Mouse (Mus musculus): Measurements from ENCODE around the gene Dlx1.

DNA sequence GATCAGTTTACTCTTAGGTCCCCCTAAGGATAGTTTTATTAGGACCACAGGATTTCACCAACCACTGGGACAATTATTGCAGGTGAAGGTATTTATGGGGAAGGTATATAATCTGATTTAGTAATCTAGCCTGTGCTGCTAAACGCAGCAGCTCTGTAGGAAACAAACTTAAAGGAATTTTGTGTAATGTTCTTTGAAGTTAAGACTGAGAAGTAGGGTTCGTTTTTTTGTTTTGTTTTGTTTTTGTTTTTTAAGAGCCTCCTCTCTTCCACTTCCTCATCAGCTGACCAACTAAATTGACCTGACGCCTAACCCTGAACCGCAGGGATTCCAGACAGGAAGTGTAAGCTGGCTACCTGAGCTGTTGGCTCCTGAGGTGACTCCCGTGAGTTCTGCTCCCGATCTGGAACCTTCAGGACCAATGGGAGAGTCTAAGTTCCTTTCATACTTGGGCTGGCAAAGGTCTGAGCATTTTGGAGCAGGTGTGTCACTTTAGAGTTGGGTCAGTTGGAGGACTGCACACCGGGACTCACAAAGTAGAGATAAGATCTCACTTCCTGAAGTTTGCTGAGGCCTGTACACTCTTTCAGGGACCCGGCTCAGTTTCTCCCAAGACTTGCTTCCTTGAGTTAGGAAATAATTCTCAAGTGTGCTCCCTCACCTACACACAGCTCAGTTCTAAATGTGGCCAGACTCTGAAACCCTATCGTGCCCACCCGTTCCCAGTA lies 1.2 kb upstream of the Dlx1 start:
- no peak for TF ChIP-seq CHD1 (IDR thresholded peaks at IDR 0.05; ENCODE audit: low read depth, low read length)
- no peak for TF ChIP-seq BHLHE40 (IDR thresholded peaks at IDR 0.05; ENCODE audit: low read depth, low read length)
- no peak for TF ChIP-seq ZC3H11A (IDR thresholded peaks at IDR 0.05; ENCODE audit: low read depth, low read length)
- TF ChIP-seq POLR2A (IDR thresholded peaks at IDR 0.05; ENCODE audit: low read depth, low read length): no peak
- TF ChIP-seq TCF12 (IDR thresholded peaks at IDR 0.05; ENCODE audit: low read depth, low read length): no peak
- TF ChIP-seq CTCF (conservative IDR thresholded peaks at IDR 0.05 in 1 of 2, IDR thresholded peaks at IDR 0.05 in 1 of 2; ENCODE audit: low read depth in 2 of 2, low read length in 2 of 2): no peak
- TF ChIP-seq KAT2A (IDR thresholded peaks at IDR 0.05; ENCODE audit: insufficient replicate concordance, low read length): no peak
- TF ChIP-seq ELF1 (IDR thresholded peaks at IDR 0.05; ENCODE audit: low read depth, low read length): no peak
